Mouse (Mus musculus) myocyte (in vitro differentiated cells): ENCODE measurements at regions not wholly inside any gene's neighbourhood (a gene's known extent, or its start where the extent isn't known, plus 50 kb on each side); places are given as distances from the start of the nearest gene placed in this dataset.
"Not testable (repeated sequence)": the region's sequence is repeated elsewhere in the genome, so short reads cannot be mapped to it uniquely, and the experiment has no call there.

Experiments
- H3K27me3 ChIP-seq: one replicate; pipeline ENCODE4 v1.6.1; 2011; ENCODE audit not compliant: control insufficient read depth, insufficient read depth, insufficient read length
- H3K36me3 ChIP-seq: one replicate; pipeline ENCODE4 v1.6.1; 2011; ENCODE audit not compliant: control insufficient read depth, insufficient read depth
- H3K4me2 ChIP-seq: one replicate; pipeline ENCODE4 v1.6.1; 2011; ENCODE audit warnings: low read depth, control low read depth
- H3K4me3 ChIP-seq: one replicate; pipeline ENCODE4 v1.5.1; 2011; ENCODE audit warnings: mild to moderate bottlenecking, control low read depth, moderate library complexity
- H3K79me2 ChIP-seq: one replicate; pipeline ENCODE4 v1.6.1; 2011; ENCODE audit not compliant: control insufficient read depth, insufficient read depth
- H3ac ChIP-seq: one replicate; pipeline ENCODE4 v1.6.1; 2011; ENCODE audit not compliant: control insufficient read depth, insufficient read length
- E2F4 ChIP-seq: IDR thresholded peaks from one replicate; pipeline ENCODE4 v1.6.1; 2011; ENCODE audit warnings: mild to moderate bottlenecking, control low read depth, moderate library complexity; ENCODE audit not compliant: insufficient read depth
- MAX ChIP-seq: IDR thresholded peaks from one replicate; pipeline ENCODE4 v1.6.1; 2011; ENCODE audit warnings: low read depth, mild to moderate bottlenecking, control low read depth
- MYOD1 ChIP-seq, 3 experiments: IDR thresholded peaks; one replicate each; pipeline ENCODE4 v1.6.1; 2011; ENCODE audit warnings: control low read depth in 2 of 3, low read depth in 2 of 3, mild to moderate bottlenecking in 2 of 3, moderate library complexity in 1 of 3; ENCODE audit not compliant: insufficient read length in 2 of 3, control insufficient read depth in 1 of 3
- MYOG ChIP-seq, 3 experiments: IDR thresholded peaks; one replicate each; pipeline ENCODE4 v1.6.1; 2011; ENCODE audit warnings: control low read depth in 2 of 3, low read depth in 2 of 3, mild to moderate bottlenecking in 2 of 3; ENCODE audit not compliant: insufficient read length in 2 of 3, control insufficient read depth in 1 of 3, insufficient read depth in 1 of 3
- POLR2A ChIP-seq: IDR thresholded peaks from one replicate; pipeline ENCODE4 v1.6.1; 2011; ENCODE audit warnings: low read depth, mild to moderate bottlenecking, control low read depth, moderate library complexity; ENCODE audit not compliant: insufficient read length
- POLR2AphosphoS2 ChIP-seq: IDR thresholded peaks from one replicate; pipeline ENCODE4 v1.6.1; 2011; ENCODE audit warnings: low read depth, control low read depth; ENCODE audit not compliant: insufficient read length
- USF1 ChIP-seq: IDR thresholded peaks from one replicate; pipeline ENCODE4 v1.6.1; 2011; ENCODE audit warnings: low read depth, mild to moderate bottlenecking, control low read depth, moderate library complexity

DNA sequence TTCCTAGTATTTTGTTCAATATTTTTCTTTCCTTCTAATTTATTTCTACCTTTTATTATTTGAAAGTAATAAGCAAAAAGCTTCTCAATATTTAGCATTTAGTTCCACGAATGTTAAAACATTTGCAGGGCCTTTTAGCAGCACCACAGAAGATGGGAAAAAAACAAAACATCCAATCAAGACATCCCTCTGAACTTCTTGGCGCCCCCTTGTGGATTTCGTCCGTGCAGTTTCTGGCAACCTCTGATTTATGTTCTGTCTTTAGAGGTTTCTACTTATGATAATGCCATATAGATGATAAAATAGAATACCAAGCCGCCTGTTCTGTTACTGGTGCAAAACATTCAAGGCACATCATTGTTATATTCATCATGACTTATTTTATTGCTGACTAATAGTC, 86.2 kb upstream of the Nudt12 start:
- no peak overlapping the region for H3ac ChIP-seq
- TF ChIP-seq MYOD1 (IDR thresholded peaks at IDR 0.05; ENCODE audit: control insufficient read depth in 1 of 3, insufficient read length in 2 of 3, low read depth in 2 of 3) (no peak), USF1 (no peak), E2F4 (no peak), MAX (no peak), POLR2AphosphoS2 (no peak), POLR2A (no peak), MYOG (IDR thresholded peaks at IDR 0.05; ENCODE audit: control insufficient read depth in 1 of 3, insufficient read depth in 1 of 3, insufficient read length in 2 of 3, low read depth in 2 of 3) (no peak)
- H3K4me2 ChIP-seq = no peak overlapping the region
- no peaks in the 10 kb centered on the region for H3K27me3 ChIP-seq
- H3K79me2 ChIP-seq = no peaks in the 10 kb centered on the region
- H3K4me3 ChIP-seq = no peak overlapping the region
- H3K36me3 ChIP-seq = no peaks in the 10 kb centered on the region

DNA sequence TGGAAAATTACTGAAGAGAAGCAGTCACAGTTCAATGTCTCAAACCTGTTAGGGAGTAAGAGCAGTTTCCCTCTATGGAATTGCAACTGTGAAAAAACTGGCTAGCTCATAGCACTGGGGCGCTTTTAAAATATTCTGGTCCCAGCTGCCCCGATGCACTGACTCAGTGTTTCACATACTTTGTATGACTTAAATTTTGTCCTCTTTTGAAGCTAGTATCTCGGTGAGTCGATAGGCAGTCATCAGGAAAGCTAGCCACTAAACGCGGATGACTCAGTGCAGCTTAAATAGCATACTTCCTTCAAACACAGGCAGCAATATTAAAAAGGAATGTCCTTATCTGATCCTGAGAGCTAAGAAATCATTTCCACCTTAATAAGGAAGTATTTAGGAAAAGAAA, 63.7 kb upstream of the Nudt12 start:
- not testable (repeated sequence) for H3K4me3 ChIP-seq, H3ac ChIP-seq, H3K79me2 ChIP-seq, H3K27me3 ChIP-seq, H3K36me3 ChIP-seq
- H3K4me2 ChIP-seq = peak overlapping the region; percentile 55

DNA sequence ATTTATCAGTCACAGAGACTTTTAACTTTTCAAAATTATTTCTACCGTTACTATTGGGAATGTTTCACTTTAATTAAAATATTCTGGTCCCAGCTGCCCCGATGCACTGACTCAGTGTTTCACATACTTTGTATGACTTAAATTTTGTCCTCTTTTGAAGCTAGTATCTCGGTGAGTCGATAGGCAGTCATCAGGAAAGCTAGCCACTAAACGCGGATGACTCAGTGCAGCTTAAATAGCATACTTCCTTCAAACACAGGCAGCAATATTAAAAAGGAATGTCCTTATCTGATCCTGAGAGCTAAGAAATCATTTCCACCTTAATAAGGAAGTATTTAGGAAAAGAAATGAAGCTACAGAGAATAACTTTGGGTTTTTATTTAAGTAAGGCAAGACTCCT, 63.2 kb upstream of the Nudt12 start:
- peak overlapping the region; percentile 84 for H3K4me2 ChIP-seq
- not testable (repeated sequence) for H3K79me2 ChIP-seq, H3K27me3 ChIP-seq, H3K36me3 ChIP-seq, H3ac ChIP-seq
- peak overlapping the region; percentile 1 for H3K4me3 ChIP-seq
